Mouse (Mus musculus): ENCODE measurements around the gene Gdf2. TPM values are rescaled to one million over a fixed set of nuclear protein-coding genes. Genes with fewer than 3 reads are reported as not detected.

Gdf2 gene
- total and polyA plus RNA-seq, 3 experiments, result not detected

- DNase-seq (ENCODE audit: extremely low read depth), result peak; percentile 46
- H3K4me1 ChIP-seq (ENCODE audit: control insufficient read depth in 1 of 2, insufficient read depth in 2 of 2), result peaks cover 3 to 8% of the 10 kb centered on the region in 2 experiments; a peak in 2 of 4 replicates
- H3K9me3 ChIP-seq (replicated peaks; ENCODE audit: low read length), result no peaks in the 10 kb centered on the region
- no peaks in the 10 kb centered on the region for H3K36me3 ChIP-seq (replicated peaks in 1 of 2; ENCODE audit: control insufficient read depth in 1 of 2, insufficient read depth in 1 of 2, low read length in 1 of 2)
- dilution Hi-C loops (cut with MboI; ENCODE audit: extremely low pct_ligation_motif_present, extremely low pct_unique_long_range_greater_than_20kb, low sequenced_read_pairs) (no loop called here), in situ Hi-C loops (cut with MboI; ENCODE audit: low pct_ligation_motif_present, low pct_unique_long_range_greater_than_20kb, low sequenced_read_pairs) (no loop called here)
- H3K9ac ChIP-seq (ENCODE audit: insufficient read depth, low read depth), result no peak overlapping the region
- H3K4me2 ChIP-seq (ENCODE audit: insufficient read depth, low read depth, poor library complexity, severe bottlenecking), result no peak overlapping the region
- no peak for TF ChIP-seq GABPA (IDR thresholded peaks at IDR 0.05; ENCODE audit: insufficient replicate concordance, low read depth, low read length)
- TF ChIP-seq RAD21 (IDR thresholded peaks at IDR 0.05; ENCODE audit: low read depth, low read length), result peak; percentile 10
- TF ChIP-seq CTCF (conservative IDR thresholded peaks at IDR 0.05 in 1 of 2, IDR thresholded peaks at IDR 0.05 in 1 of 2; ENCODE audit: low read depth in 2 of 2, low read length in 2 of 2), result peak; percentile 39 to 45; a peak in 3 of 4 replicates
- TF ChIP-seq ELF1 (IDR thresholded peaks at IDR 0.05; ENCODE audit: low read depth, low read length), result peak; percentile 58
- no peak for TF ChIP-seq MAX (IDR thresholded peaks at IDR 0.05; ENCODE audit: low read length)
- no peaks in the 10 kb centered on the region for H3K27me3 ChIP-seq (replicated peaks)
- H3K27ac ChIP-seq (ENCODE audit: insufficient read depth, low read depth), result no peak overlapping the region
- no peaks in the 10 kb centered on the region for H3K79me2 ChIP-seq (replicated peaks; ENCODE audit: control insufficient read depth, extremely low read depth, insufficient read depth, poor library complexity, severe bottlenecking)
- no peak overlapping the region for H3K4me3 ChIP-seq (replicated peaks in 1 of 3; ENCODE audit: low read depth in 2 of 3, low read length in 2 of 3, poor library complexity in 1 of 3)
Observed at GRCm38 (mm10) chr14:33952233-33952981, 11.6 kb downstream of the Gdf2 start.

GRCm38 (mm10) chr14:33953761-33954160, 12.9 kb downstream of the Gdf2 start, which contains the start of gene Rbp3:
Rbp3 (plus strand) TSS chr14:33954003.
- TF ChIP-seq ETS1 (conservative IDR thresholded peaks at IDR 0.05; ENCODE audit: low read depth, low read length) (no peak), CHD2 (IDR thresholded peaks at IDR 0.05; ENCODE audit: low read length) (no peak), MAX (IDR thresholded peaks at IDR 0.05; ENCODE audit: low read length) (no peak), NELFE (IDR thresholded peaks at IDR 0.05; ENCODE audit: low read depth, low read length) (no peak), POLR2A (IDR thresholded peaks at IDR 0.05; ENCODE audit: low read depth, low read length) (no peak), MXI1 (IDR thresholded peaks at IDR 0.05; ENCODE audit: low read depth, low read length) (no peak), SMC3 (IDR thresholded peaks at IDR 0.05; ENCODE audit: low read depth, low read length) (no peak), ZMIZ1 (IDR thresholded peaks at IDR 0.05; ENCODE audit: low read depth, low read length) (no peak), MAZ (IDR thresholded peaks at IDR 0.05; ENCODE audit: low read depth, low read length) (no peak), JUND (conservative IDR thresholded peaks at IDR 0.05; ENCODE audit: low read depth, low read length) (no peak), CTCF (conservative IDR thresholded peaks at IDR 0.05 in 1 of 2, IDR thresholded peaks at IDR 0.05 in 1 of 2; ENCODE audit: low read depth in 2 of 2, low read length in 2 of 2) (no peak), ZNF384 (IDR thresholded peaks at IDR 0.05; ENCODE audit: low read depth, low read length) (no peak), USF2 (conservative IDR thresholded peaks at IDR 0.05; ENCODE audit: low read depth, low read length) (no peak)
- in situ Hi-C loops (cut with MboI; ENCODE audit: low pct_ligation_motif_present, low pct_unique_long_range_greater_than_20kb, low sequenced_read_pairs), result no loop called here
- H3K4me1 ChIP-seq (ENCODE audit: control insufficient read depth in 1 of 2, insufficient read depth in 2 of 2), result peaks cover 3 to 8% of the 10 kb centered on the region in 2 experiments; a peak in 2 of 4 replicates
- H3K4me3 ChIP-seq (replicated peaks in 1 of 3; ENCODE audit: low read depth in 2 of 3, low read length in 2 of 3, poor library complexity in 1 of 3), result no peak within 1 kb of the TSS
- no peak within 1 kb of the TSS for H3K27ac ChIP-seq (ENCODE audit: insufficient read depth, low read depth)
- H3K36me3 ChIP-seq (replicated peaks in 1 of 2; ENCODE audit: control insufficient read depth in 1 of 2, insufficient read depth in 1 of 2, low read length in 1 of 2), result no peaks in the 10 kb centered on the region
- H3K27me3 ChIP-seq (replicated peaks), result no peaks in the 10 kb centered on the region
- dilution Hi-C loops (cut with MboI; ENCODE audit: extremely low pct_ligation_motif_present, extremely low pct_unique_long_range_greater_than_20kb, low sequenced_read_pairs), result no loop called here
- no peaks in the 10 kb centered on the region for H3K9me3 ChIP-seq (replicated peaks; ENCODE audit: low read length)
- no peak within 1 kb of the TSS for H3K4me2 ChIP-seq (ENCODE audit: insufficient read depth, low read depth, poor library complexity, severe bottlenecking)
- DNase-seq (ENCODE audit: extremely low read depth), result no peak
- H3K79me2 ChIP-seq (replicated peaks; ENCODE audit: control insufficient read depth, extremely low read depth, insufficient read depth, poor library complexity, severe bottlenecking), result no peaks in the 10 kb centered on the region
- no peak within 1 kb of the TSS for H3K9ac ChIP-seq (ENCODE audit: insufficient read depth, low read depth)

All from CH12.LX (cell line).